Mouse (Mus musculus): ENCODE results near the gene Bcl7c.

DNA sequence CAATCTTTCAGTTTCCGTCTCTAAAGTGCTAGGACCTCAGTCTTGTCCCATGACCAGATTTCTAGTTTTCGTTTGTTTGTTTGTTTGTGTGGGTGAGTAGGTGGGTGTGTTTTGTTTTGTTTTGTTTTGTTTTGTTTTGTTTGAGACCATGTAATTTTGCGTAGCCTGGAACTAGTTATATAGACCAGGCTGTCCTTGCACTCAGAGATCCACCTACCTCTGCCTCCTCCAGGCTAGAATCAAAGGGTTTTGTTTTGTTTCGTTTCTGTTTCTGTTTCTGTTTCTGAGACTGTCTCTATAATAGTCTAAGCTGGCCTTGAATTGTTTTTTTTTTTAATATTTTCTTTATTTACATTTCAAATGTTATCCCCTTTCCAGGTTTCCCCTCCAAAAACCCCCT, 62.4 kb downstream of the Bcl7c start:
- TF ChIP-seq FLI1 (IDR thresholded peaks at IDR 0.05; ENCODE audit: low read length) = no peak
- TF ChIP-seq GATA1 (IDR thresholded peaks at IDR 0.05; ENCODE audit: borderline replicate concordance, low read length) = no peak
